Mouse (Mus musculus) layer of hippocampus, postnatal 14 days (tissue): ENCODE results near the gene Gast. TPM values are rescaled to one million over a fixed set of nuclear protein-coding genes. Genes with fewer than 3 reads are reported as not detected.
A peak's percentile ranks its signal among the peaks of the same experiment; 100 is the strongest.
"Not testable (repeated sequence)": the region's sequence is repeated elsewhere in the genome, so short reads cannot be mapped to it uniquely, and the experiment has no call there.

ENCODE experiments used
- DNase-seq, 2 experiments: peaks; one replicate each; pipeline ENCODE4 v3.0.0; 2021 to 2022; ENCODE audit warnings: low spot score in 2 of 2, mixed read lengths in 1 of 2
- total RNA-seq, 2 experiments: library from RNA; stranded (reverse); gene quantifications; 2 replicates each; pipeline ENCODE4 v1.2.3; 2021

Gast gene
- total RNA-seq, 2 experiments from 2014 or later = not detected

GRCm38 (mm10) chr11:100320701-100321410 lies 13.4 kb upstream of the Gast start:
- not testable (repeated sequence) for DNase-seq

- not testable (repeated sequence) for DNase-seq
Measured at GRCm38 (mm10) chr11:100321479-100322305, 12.5 kb upstream of the Gast start.

GRCm38 (mm10) chr11:100322591-100323258 lies 11.5 kb upstream of the Gast start:
- no peak for DNase-seq

GRCm38 (mm10) chr11:100323578-100323977 lies 10.6 kb upstream of the Gast start:
- peak in 1 of 2 experiments; percentile 78 for DNase-seq

- no peak for DNase-seq
Measured at GRCm38 (mm10) chr11:100325062-100325629, 9.1 kb upstream of the Gast start.

GRCm38 (mm10) chr11:100327316-100327715 lies 6.9 kb upstream of the Gast start:
- no peak for DNase-seq

- no peak for DNase-seq
Measured at GRCm38 (mm10) chr11:100327761-100328160, 6.4 kb upstream of the Gast start.

GRCm38 (mm10) chr11:100330235-100330634 lies 4.0 kb upstream of the Gast start:
- peak in 1 of 2 experiments; percentile 37 for DNase-seq

- not testable (repeated sequence) for DNase-seq
Measured at GRCm38 (mm10) chr11:100330816-100331375, 3.3 kb upstream of the Gast start.

GRCm38 (mm10) chr11:100332766-100333515 lies 1.3 kb upstream of the Gast start:
- peak; percentile 54 to 61 for DNase-seq

- no peak for DNase-seq
Measured at GRCm38 (mm10) chr11:100335731-100336130, 1.5 kb downstream of the Gast start.

- no peak for DNase-seq
Measured at GRCm38 (mm10) chr11:100344269-100344668, 10.1 kb downstream of the Gast start.

- DNase-seq = no peak
Measured at GRCm38 (mm10) chr11:100352076-100352857, 18.1 kb downstream of the Gast start.

- peak; percentile 49 to 50 for DNase-seq
Measured at GRCm38 (mm10) chr11:100355151-100355951, 21.1 kb downstream of the Gast start.

- DNase-seq = peak; percentile 73 to 80
Measured at GRCm38 (mm10) chr11:100355972-100356818, 22.0 kb downstream of the Gast start, which contains the start of gene Hap1. Hap1 (minus strand) TSS chr11:100356128.

- DNase-seq = no peak
Measured at GRCm38 (mm10) chr11:100356819-100357211, 22.6 kb downstream of the Gast start.

- no peak for DNase-seq
Measured at GRCm38 (mm10) chr11:100357408-100357807, 23.2 kb downstream of the Gast start.

- no peak for DNase-seq
Measured at GRCm38 (mm10) chr11:100360175-100360574, 26.0 kb downstream of the Gast start.
